Mouse (Mus musculus) embryonic fibroblast, embryonic 13.5 days (primary cell): ENCODE results near the gene Gm10428. TPM values are rescaled to one million over a fixed set of nuclear protein-coding genes. Genes with fewer than 3 reads are reported as not detected.

Experiments used
- H3K27ac ChIP-seq: 2 replicates; pipeline ENCODE4 v1.5.1; 2012; ENCODE audit warnings: low read length, control low read depth, inconsistent platforms; ENCODE audit not compliant: insufficient read depth
- H3K4me1 ChIP-seq: 2 replicates; pipeline ENCODE4 v1.6.1; 2011; ENCODE audit warnings: low read length; ENCODE audit not compliant: control insufficient read depth, insufficient read depth
- H3K4me3 ChIP-seq: 2 replicates; pipeline ENCODE4 v1.5.1; 2011; ENCODE audit warnings: mild to moderate bottlenecking, control low read depth, low read length; ENCODE audit not compliant: insufficient read depth
- CTCF ChIP-seq: IDR thresholded peaks from 2 replicates; pipeline ENCODE4 v1.5.1; 2011; ENCODE audit warnings: mild to moderate bottlenecking, control low read depth, low read length, moderate library complexity, borderline replicate concordance; ENCODE audit not compliant: insufficient read depth
- POLR2A ChIP-seq: IDR thresholded peaks from 2 replicates; pipeline ENCODE4 v1.6.1; 2011; ENCODE audit warnings: low read depth, mild to moderate bottlenecking, control low read depth, low read length, moderate library complexity
- polyA plus RNA-seq: library from polyadenylated mRNA; stranded (reverse); fragments of >200 nt; gene quantifications from 2 replicates; pipeline ENCODE4 v1.2.4, GENCODE M21; 2011; ENCODE audit warnings: low read depth; ENCODE audit not compliant: missing spikeins, insufficient read length

Gm10428 gene
- polyA plus RNA-seq, 1 experiment = not detected

- Histone ChIP-seq H3K27ac (no peak within 1 kb of the TSS), H3K4me1 (no peaks in the 10 kb centered on the region; the same call in 1 of the 2 replicates), H3K4me3 (peak within 1 kb of the TSS; percentile 58)
- TF ChIP-seq POLR2A = peak; percentile 78; the same call in 1 of the 2 replicates
- TF ChIP-seq CTCF = no peak
Measured at GRCm38 (mm10) chr11:62788935-62789616, 36.2 kb downstream of the Gm10428 start, which contains the start of gene Zfp286. Zfp286 (minus strand) TSS chr11:62789462.

- TF ChIP-seq POLR2A (no peak; the same call in none of the 2 replicates), CTCF (no peak)
Measured at GRCm38 (mm10) chr11:62789617-62789936, 36.7 kb downstream of the Gm10428 start.

More at GRCm38 (mm10) chr11:62789617-62789936, 36.7 kb downstream of the Gm10428 start:
- Histone ChIP-seq H3K4me1 (no peaks in the 10 kb centered on the region; the same call in 1 of the 2 replicates), H3K27ac (no peak overlapping the region), H3K4me3 (peak overlapping the region; percentile 58; the same call in 1 of the 2 replicates)

Other genes starting within 250 kb of the Gm10428 start
- gene Cenpv, start 213.8 kb upstream of the Gm10428 start, polyA plus RNA-seq = 6.3 and 7.3 TPM in 2 replicates
- 493 and 593 TPM in 2 replicates for gene Ubb, start 201.9 kb upstream of the Gm10428 start, polyA plus RNA-seq
- 9.6 and 11.4 TPM in 2 replicates for gene Trpv2, start 178.6 kb upstream of the Gm10428 start, polyA plus RNA-seq
- 10.5 and 12.6 TPM in 2 replicates for gene Lrrc75a, start 104.6 kb upstream of the Gm10428 start, polyA plus RNA-seq
- 31.3 and 34.0 TPM in 2 replicates for gene Mmgt2, start 104.4 kb upstream of the Gm10428 start, polyA plus RNA-seq
- gene Zfp287, start 21.2 kb upstream of the Gm10428 start, polyA plus RNA-seq = 7.7 and 8.0 TPM in 2 replicates
- 6.7 and 7.6 TPM in 2 replicates for gene Zfp286, start 36.4 kb downstream of the Gm10428 start, polyA plus RNA-seq
- gene Trim16, start 67.1 kb downstream of the Gm10428 start, polyA plus RNA-seq = 23.5 and 28.5 TPM in 2 replicates
- 1.3 and 1.5 TPM in 2 replicates for gene Fbxw10, start 94.0 kb downstream of the Gm10428 start, polyA plus RNA-seq
- gene Tvp23b, start 126.4 kb downstream of the Gm10428 start, polyA plus RNA-seq = 48.6 and 58.2 TPM in 2 replicates
- not detected in 2 replicates for gene Cdrt4, start 198.1 kb downstream of the Gm10428 start, polyA plus RNA-seq